Mouse (Mus musculus): ENCODE measurements around the gene Phex. TPM values are rescaled to one million over a fixed set of nuclear protein-coding genes. Genes with fewer than 3 reads are reported as not detected.

The Phex gene
- polyA plus RNA-seq, 1 experiment from 2014 or later: 0.11 TPM

DNA sequence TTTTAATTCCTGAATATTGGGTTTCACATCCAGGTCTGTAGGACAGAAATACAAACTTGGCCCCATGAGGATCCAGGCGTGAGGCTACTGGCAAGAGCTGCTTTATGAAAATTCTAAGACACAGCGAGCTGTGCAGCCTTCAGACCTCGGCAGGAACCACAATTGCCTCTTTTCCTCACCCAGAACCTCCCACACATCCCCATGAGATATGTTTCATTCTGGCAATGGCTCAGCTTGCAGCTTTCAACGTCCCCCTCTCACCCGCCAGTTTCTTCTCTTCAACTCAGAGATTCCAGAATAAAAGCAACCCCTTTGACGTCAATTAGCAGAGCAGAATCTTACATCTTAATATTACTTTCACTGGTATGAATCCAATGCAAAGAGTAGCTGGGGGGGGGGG lies 25.0 kb downstream of the Phex start:
- no peak overlapping the region for H3K27ac ChIP-seq (ENCODE audit: low read depth, low read length)
- H3K9ac ChIP-seq (ENCODE audit: low read length): no peak overlapping the region
- no peaks in the 10 kb centered on the region for H3K4me1 ChIP-seq (ENCODE audit: control insufficient read depth, insufficient read depth, low read length)
- no peaks in the 10 kb centered on the region for H3K9me3 ChIP-seq (replicated peaks; ENCODE audit: control insufficient read depth, low read length)
- H3K36me3 ChIP-seq (ENCODE audit: control insufficient read depth, insufficient read depth, low read length): no peaks in the 10 kb centered on the region
- no peak for DNase-seq (ENCODE audit: low spot score)
- WGBS: 73% methylated on average over 6 of the region's 6 CpGs
- H3K27me3 ChIP-seq (replicated peaks; ENCODE audit: control insufficient read depth, insufficient read depth, low read length): no peaks in the 10 kb centered on the region
- no peak for ATAC-seq
- no peak overlapping the region for H3K4me3 ChIP-seq (ENCODE audit: low read depth, low read length)
- no peak overlapping the region for H3K4me2 ChIP-seq (ENCODE audit: low read length)

DNA sequence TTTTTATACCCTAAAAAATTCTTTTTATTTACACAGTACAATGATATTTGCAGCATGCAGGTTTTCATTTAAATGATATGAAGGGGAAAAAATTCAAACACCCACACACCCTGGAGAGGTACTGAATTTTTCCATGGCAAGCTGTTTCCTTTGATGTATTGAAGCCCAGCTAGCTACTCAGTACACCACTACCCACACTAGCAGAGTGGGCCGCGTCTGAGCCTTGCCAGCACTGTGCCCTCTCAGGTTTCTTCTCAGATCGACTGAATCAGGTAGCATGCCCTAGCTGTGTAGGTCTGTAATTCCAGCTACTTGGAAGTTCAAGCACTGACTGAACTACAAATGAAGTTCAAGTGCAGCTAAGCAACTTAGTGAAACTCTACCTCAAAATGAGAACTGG lies 26.7 kb downstream of the Phex start:
- H3K27ac ChIP-seq (ENCODE audit: low read depth, low read length): no peak overlapping the region
- ATAC-seq: no peak
- H3K4me1 ChIP-seq (ENCODE audit: control insufficient read depth, insufficient read depth, low read length): no peaks in the 10 kb centered on the region
- no peaks in the 10 kb centered on the region for H3K27me3 ChIP-seq (replicated peaks; ENCODE audit: control insufficient read depth, insufficient read depth, low read length)
- H3K9ac ChIP-seq (ENCODE audit: low read length): no peak overlapping the region
- no peak overlapping the region for H3K4me3 ChIP-seq (ENCODE audit: low read depth, low read length)
- H3K4me2 ChIP-seq (ENCODE audit: low read length): no peak overlapping the region
- no peaks in the 10 kb centered on the region for H3K36me3 ChIP-seq (ENCODE audit: control insufficient read depth, insufficient read depth, low read length)
- 82% methylated on average over 3 of the region's 3 CpGs for WGBS
- H3K9me3 ChIP-seq (replicated peaks; ENCODE audit: control insufficient read depth, low read length): no peaks in the 10 kb centered on the region
- DNase-seq (ENCODE audit: low spot score): no peak

DNA sequence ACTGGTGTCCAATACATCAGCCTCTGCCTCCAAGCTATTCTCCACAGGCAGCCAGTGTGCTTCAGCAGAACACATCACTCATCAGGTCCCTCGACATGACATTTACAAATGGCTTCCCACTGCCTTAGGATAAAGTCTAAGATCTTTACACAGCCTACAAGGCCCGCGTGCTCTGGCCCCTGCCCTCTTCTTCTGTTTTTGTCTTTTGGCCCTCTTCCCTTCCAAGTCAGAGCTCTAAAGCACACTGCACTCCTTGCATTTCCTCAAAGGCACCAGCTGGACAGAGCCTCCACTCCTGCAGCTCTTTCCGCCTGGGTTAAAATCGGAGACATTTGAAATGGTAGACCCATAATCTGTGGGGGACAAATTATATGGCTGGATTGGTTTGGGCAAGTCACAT lies 28.1 kb downstream of the Phex start:
- Histone ChIP-seq H3K27me3 (replicated peaks; ENCODE audit: control insufficient read depth, insufficient read depth, low read length) (no peaks in the 10 kb centered on the region), H3K9me3 (replicated peaks; ENCODE audit: control insufficient read depth, low read length) (no peaks in the 10 kb centered on the region), H3K27ac (ENCODE audit: low read depth, low read length) (no peak overlapping the region), H3K4me1 (ENCODE audit: control insufficient read depth, insufficient read depth, low read length) (no peaks in the 10 kb centered on the region), H3K4me3 (ENCODE audit: low read depth, low read length) (no peak overlapping the region), H3K4me2 (ENCODE audit: low read length) (no peak overlapping the region), H3K36me3 (ENCODE audit: control insufficient read depth, insufficient read depth, low read length) (no peaks in the 10 kb centered on the region), H3K9ac (ENCODE audit: low read length) (no peak overlapping the region)
- ATAC-seq (no peak), DNase-seq (ENCODE audit: low spot score) (no peak)
- WGBS: 88% methylated on average over 5 of the region's 5 CpGs

DNA sequence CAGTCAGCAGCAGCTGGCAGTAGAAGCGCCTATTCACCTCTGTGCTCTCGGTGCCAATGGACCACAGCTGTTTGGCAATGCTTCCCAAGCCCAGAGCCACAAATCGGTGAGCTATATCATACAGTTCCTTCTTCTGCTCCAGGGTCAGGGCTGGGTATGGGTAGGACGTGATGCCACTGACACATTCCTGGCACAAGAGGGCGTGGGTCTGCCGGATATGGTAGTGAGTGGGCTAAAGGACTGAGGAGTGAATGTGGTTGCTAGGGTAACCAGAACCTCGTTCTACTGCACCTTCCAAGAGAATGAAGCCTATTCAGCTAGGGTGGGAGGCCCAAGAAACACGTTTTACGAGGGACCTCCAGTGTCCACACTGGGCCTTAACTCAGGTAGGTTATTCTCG lies 36.3 kb downstream of the Phex start:
- WGBS: 69% methylated on average over 10 of the region's 10 CpGs
- Histone ChIP-seq H3K4me3 (ENCODE audit: low read depth, low read length) (no peak overlapping the region), H3K27ac (ENCODE audit: low read depth, low read length) (no peak overlapping the region), H3K4me1 (ENCODE audit: control insufficient read depth, insufficient read depth, low read length) (no peaks in the 10 kb centered on the region), H3K36me3 (ENCODE audit: control insufficient read depth, insufficient read depth, low read length) (no peaks in the 10 kb centered on the region), H3K4me2 (ENCODE audit: low read length) (no peak overlapping the region), H3K27me3 (replicated peaks; ENCODE audit: control insufficient read depth, insufficient read depth, low read length) (no peaks in the 10 kb centered on the region), H3K9ac (ENCODE audit: low read length) (no peak overlapping the region), H3K9me3 (replicated peaks; ENCODE audit: control insufficient read depth, low read length) (no peaks in the 10 kb centered on the region)
- no peak for ATAC-seq
- DNase-seq (ENCODE audit: low spot score): no peak

DNA sequence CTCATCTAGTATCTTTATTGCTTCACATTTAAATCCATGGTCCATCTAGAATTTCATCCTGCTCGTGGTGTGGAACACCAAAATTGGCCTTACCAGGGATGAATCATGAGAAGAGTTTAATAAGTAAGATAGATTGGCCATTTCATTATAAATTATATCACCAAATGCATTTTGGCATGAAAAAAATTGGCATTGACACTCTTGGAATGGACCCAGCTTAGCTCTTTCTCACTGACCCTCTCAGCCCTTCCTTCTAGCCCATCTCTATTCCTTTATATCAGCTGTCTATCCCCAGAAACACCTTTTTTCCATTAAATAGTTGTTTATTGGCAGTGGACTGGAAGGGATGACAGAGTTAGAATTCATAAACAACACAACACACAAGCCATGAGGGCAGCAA lies 37.7 kb downstream of the Phex start:
- no peaks in the 10 kb centered on the region for H3K4me1 ChIP-seq (ENCODE audit: control insufficient read depth, insufficient read depth, low read length)
- H3K4me3 ChIP-seq (ENCODE audit: low read depth, low read length): no peak overlapping the region
- no peak for DNase-seq (ENCODE audit: low spot score)

DNA sequence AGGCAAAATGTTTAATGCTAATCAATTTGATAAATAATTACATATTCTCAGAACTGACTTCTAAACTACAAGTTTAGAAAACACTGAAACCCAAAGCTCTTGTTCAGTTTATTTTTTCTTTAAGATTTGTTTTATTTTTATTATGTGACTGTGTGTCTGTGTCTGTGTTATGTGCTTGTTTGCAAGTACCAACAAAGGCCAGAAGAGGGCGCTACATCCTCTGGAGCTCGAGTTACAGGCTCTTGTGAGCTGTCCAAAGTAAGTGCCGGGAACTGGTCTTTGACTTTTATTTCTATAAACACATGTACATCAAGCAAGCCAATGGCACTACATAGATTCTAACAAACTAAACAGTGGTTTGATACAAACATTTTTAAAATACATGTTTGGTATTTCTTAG lies 41.2 kb downstream of the Phex start:
- DNase-seq (ENCODE audit: low spot score) (no peak), ATAC-seq (no peak)
- H3K4me2 ChIP-seq (ENCODE audit: low read length): no peak overlapping the region
- no peak overlapping the region for H3K9ac ChIP-seq (ENCODE audit: low read length)
- no peaks in the 10 kb centered on the region for H3K36me3 ChIP-seq (ENCODE audit: control insufficient read depth, insufficient read depth, low read length)
- no peak overlapping the region for H3K27ac ChIP-seq (ENCODE audit: low read depth, low read length)
- no peak overlapping the region for H3K4me3 ChIP-seq (ENCODE audit: low read depth, low read length)
- no peaks in the 10 kb centered on the region for H3K9me3 ChIP-seq (replicated peaks; ENCODE audit: control insufficient read depth, low read length)
- no peaks in the 10 kb centered on the region for H3K4me1 ChIP-seq (ENCODE audit: control insufficient read depth, insufficient read depth, low read length)
- no peaks in the 10 kb centered on the region for H3K27me3 ChIP-seq (replicated peaks; ENCODE audit: control insufficient read depth, insufficient read depth, low read length)
- WGBS: 65% methylated on average over 3 of the region's 3 CpGs

More for the DNA sequence above, 37.7 kb downstream of the Phex start:
- Histone ChIP-seq H3K9me3 (replicated peaks; ENCODE audit: control insufficient read depth, low read length) (no peaks in the 10 kb centered on the region), H3K9ac (ENCODE audit: low read length) (no peak overlapping the region), H3K27ac (ENCODE audit: low read depth, low read length) (no peak overlapping the region), H3K36me3 (ENCODE audit: control insufficient read depth, insufficient read depth, low read length) (no peaks in the 10 kb centered on the region), H3K27me3 (replicated peaks; ENCODE audit: control insufficient read depth, insufficient read depth, low read length) (no peaks in the 10 kb centered on the region), H3K4me2 (ENCODE audit: low read length) (no peak overlapping the region)
- WGBS: 55% methylated on average over 1 of the region's 1 CpGs
- ATAC-seq: no peak

DNA sequence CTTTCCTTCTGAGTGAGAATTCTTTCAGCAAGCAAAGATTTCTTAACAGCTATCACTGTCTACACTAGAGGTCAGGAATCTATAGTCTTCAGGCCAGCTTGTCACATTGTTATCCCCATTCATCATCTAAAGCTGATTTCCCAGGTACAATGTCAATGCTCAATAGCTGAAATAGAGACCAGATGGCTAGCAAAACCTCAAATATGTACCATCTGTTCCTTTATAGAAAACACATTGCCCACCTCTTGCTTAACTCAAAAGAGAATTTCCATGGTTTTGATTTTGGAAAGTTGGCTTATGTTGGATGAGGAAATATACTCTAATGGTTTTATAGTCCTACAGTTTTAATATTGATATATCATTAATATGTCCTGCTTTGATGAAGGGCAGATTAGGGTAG lies 45.9 kb downstream of the Phex start:
- no peaks in the 10 kb centered on the region for H3K36me3 ChIP-seq (ENCODE audit: control insufficient read depth, insufficient read depth, low read length)
- no peak overlapping the region for H3K9ac ChIP-seq (ENCODE audit: low read length)
- H3K27me3 ChIP-seq (replicated peaks; ENCODE audit: control insufficient read depth, insufficient read depth, low read length): no peaks in the 10 kb centered on the region
- no peaks in the 10 kb centered on the region for H3K9me3 ChIP-seq (replicated peaks; ENCODE audit: control insufficient read depth, low read length)
- no peak overlapping the region for H3K4me2 ChIP-seq (ENCODE audit: low read length)
- no peak overlapping the region for H3K4me3 ChIP-seq (ENCODE audit: low read depth, low read length)
- no peak overlapping the region for H3K27ac ChIP-seq (ENCODE audit: low read depth, low read length)
- no peaks in the 10 kb centered on the region for H3K4me1 ChIP-seq (ENCODE audit: control insufficient read depth, insufficient read depth, low read length)
- ATAC-seq: no peak
- no peak for DNase-seq (ENCODE audit: low spot score)

DNA sequence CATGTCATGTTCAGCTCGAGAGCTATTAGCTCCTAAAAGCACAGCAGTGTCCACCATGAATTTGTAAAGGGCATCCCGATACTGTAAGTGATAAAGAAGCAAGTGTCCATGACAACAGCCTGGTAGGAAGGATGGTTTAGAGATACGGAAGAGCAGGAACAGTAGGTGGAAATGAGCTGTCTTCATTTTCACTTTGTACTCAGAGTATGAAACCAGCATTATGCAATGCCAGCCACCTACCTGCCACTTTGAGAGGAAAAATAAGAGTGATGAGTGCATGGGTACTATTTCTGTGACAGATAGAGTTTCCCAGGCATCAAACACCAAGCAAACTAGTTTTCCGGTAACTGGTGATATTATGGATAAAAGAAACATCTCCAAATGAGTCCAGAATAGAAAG lies 59.6 kb downstream of the Phex start:
- WGBS: 89% methylated on average over 4 of the region's 4 CpGs
- H3K27ac ChIP-seq (ENCODE audit: low read depth, low read length): no peak overlapping the region
- no peaks in the 10 kb centered on the region for H3K4me1 ChIP-seq (ENCODE audit: control insufficient read depth, insufficient read depth, low read length)
- ATAC-seq: no peak
- H3K4me2 ChIP-seq (ENCODE audit: low read length): no peak overlapping the region
- no peak for DNase-seq (ENCODE audit: low spot score)
- no peak overlapping the region for H3K9ac ChIP-seq (ENCODE audit: low read length)
- H3K36me3 ChIP-seq (ENCODE audit: control insufficient read depth, insufficient read depth, low read length): no peaks in the 10 kb centered on the region
- H3K9me3 ChIP-seq (replicated peaks; ENCODE audit: control insufficient read depth, low read length): no peaks in the 10 kb centered on the region
- no peak overlapping the region for H3K4me3 ChIP-seq (ENCODE audit: low read depth, low read length)
- H3K27me3 ChIP-seq (replicated peaks; ENCODE audit: control insufficient read depth, insufficient read depth, low read length): no peaks in the 10 kb centered on the region

DNA sequence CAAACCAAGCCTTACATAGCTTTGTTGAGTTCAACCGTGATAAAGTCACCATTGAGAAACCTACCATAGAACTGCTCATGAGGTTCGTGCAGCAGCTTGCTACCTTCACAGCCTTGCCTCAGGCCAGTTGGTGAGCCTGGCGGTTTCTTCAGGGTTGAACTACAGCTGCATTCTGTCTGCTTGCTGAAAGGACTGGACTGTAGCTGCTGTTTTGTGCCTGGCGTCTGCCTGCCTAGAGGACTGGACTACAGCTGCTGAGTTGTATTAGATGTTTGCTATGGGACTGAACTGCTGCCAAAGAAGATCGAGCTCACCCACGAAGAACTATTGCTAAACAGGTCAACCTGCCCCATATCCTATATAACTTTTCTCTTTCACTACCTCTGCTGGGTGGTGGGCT lies 68.9 kb downstream of the Phex start:
- WGBS: 84% methylated on average over 6 of the region's 6 CpGs
- ATAC-seq: no peak

DNA sequence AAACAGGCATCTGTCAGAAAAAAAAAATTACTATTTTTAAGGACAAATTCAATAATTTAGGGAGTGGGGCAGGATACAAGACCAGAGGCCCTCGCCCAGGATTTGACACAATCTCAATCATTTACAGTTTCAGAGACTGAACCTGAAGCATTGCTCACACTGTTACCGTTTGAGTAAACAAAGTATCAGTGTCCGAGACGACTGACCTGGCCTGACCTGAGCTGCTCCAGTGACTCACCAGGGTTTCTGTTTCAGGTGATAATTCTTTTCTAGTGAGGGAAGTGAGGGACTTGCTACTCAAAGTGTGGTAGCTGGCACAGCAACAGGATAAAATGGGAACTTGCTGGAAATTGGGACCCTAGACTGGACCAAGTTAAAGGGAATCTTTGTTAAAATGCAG lies 80.4 kb downstream of the Phex start:
- no peaks in the 10 kb centered on the region for H3K9me3 ChIP-seq (replicated peaks; ENCODE audit: control insufficient read depth, low read length)
- H3K27ac ChIP-seq (ENCODE audit: low read depth, low read length): no peak overlapping the region
- H3K36me3 ChIP-seq (ENCODE audit: control insufficient read depth, insufficient read depth, low read length): no peaks in the 10 kb centered on the region
- H3K9ac ChIP-seq (ENCODE audit: low read length): no peak overlapping the region
- DNase-seq (ENCODE audit: low spot score) (no peak), ATAC-seq (no peak)
- no peak overlapping the region for H3K4me3 ChIP-seq (ENCODE audit: low read depth, low read length)
- no peaks in the 10 kb centered on the region for H3K4me1 ChIP-seq (ENCODE audit: control insufficient read depth, insufficient read depth, low read length)
- no peak overlapping the region for H3K4me2 ChIP-seq (ENCODE audit: low read length)
- WGBS: 70% methylated on average over 4 of the region's 4 CpGs
- no peaks in the 10 kb centered on the region for H3K27me3 ChIP-seq (replicated peaks; ENCODE audit: control insufficient read depth, insufficient read depth, low read length)

More for the DNA sequence above, 68.9 kb downstream of the Phex start:
- Histone ChIP-seq H3K4me1 (ENCODE audit: control insufficient read depth, insufficient read depth, low read length) (no peaks in the 10 kb centered on the region), H3K4me3 (ENCODE audit: low read depth, low read length) (no peak overlapping the region), H3K27ac (ENCODE audit: low read depth, low read length) (no peak overlapping the region), H3K9me3 (replicated peaks; ENCODE audit: control insufficient read depth, low read length) (no peaks in the 10 kb centered on the region), H3K4me2 (ENCODE audit: low read length) (no peak overlapping the region), H3K9ac (ENCODE audit: low read length) (no peak overlapping the region), H3K27me3 (replicated peaks; ENCODE audit: control insufficient read depth, insufficient read depth, low read length) (no peaks in the 10 kb centered on the region), H3K36me3 (ENCODE audit: control insufficient read depth, insufficient read depth, low read length) (no peaks in the 10 kb centered on the region)
- no peak for DNase-seq (ENCODE audit: low spot score)
